Mouse (Mus musculus) erythroid progenitor cell, adult 5-6 weeks (primary cell): ENCODE data around the gene Tmem18. TPM values are rescaled to one million over a fixed set of nuclear protein-coding genes. Genes with fewer than 3 reads are reported as not detected.

Experiments used
- total RNA-seq, 2 experiments: library from RNA; stranded (forward) in 1 of 2; stranded (reverse) in 1 of 2; fragments of 150-400 nt in 1 of 2; fragments of 186-747, 209-891 nt in 1 of 2; gene quantifications; 2 replicates each; pipeline versions ENCODE4 v1.2.3 to v1.2.4; 2015 to 2017; ENCODE audit warnings: low replicate concordance in 2 of 2

Tmem18 gene
- total RNA-seq, 2 experiments from 2014 or later: 5.9 to 25.3 TPM

Other genes with a start within 250 kb of the Tmem18 start
- gene Sntg2, start 211.1 kb upstream of the Tmem18 start, total RNA-seq (2015; ENCODE audit: low replicate concordance): not detected in 2 replicates
- gene Sntg2, start 211.1 kb upstream of the Tmem18 start, total RNA-seq (2017; ENCODE audit: low replicate concordance): not detected in 2 replicates